Mouse (Mus musculus) CH12.LX (cell line): ENCODE measurements at regions not wholly inside any gene's neighbourhood (a gene's known extent, or its start where the extent isn't known, plus 50 kb on each side); places are given as distances from the start of the nearest gene placed in this dataset.

ENCODE experiments used
- DNase-seq: peaks from one replicate; pipeline ENCODE4 v3.0.0-alpha.2; 2013; ENCODE audit errors: extremely low read depth
- H3K27ac ChIP-seq: 2 replicates; pipeline ENCODE4 v1.5.1; 2012; ENCODE audit warnings: low read depth, mild to moderate bottlenecking, control low read depth, moderate library complexity; ENCODE audit not compliant: insufficient read depth
- H3K27me3 ChIP-seq: replicated peaks from 2 replicates; pipeline ENCODE3; 2012; ENCODE audit warnings: inconsistent platforms
- H3K36me3 ChIP-seq, 2 experiments: replicated peaks in 1 of 2; 2 replicates each; pipeline versions ENCODE3 to v1.6.1; 2012; ENCODE audit warnings: inconsistent platforms in 1 of 2, low read length in 1 of 2, mild to moderate bottlenecking in 1 of 2, mixed read lengths in 1 of 2, moderate library complexity in 1 of 2; ENCODE audit not compliant: control insufficient read depth in 1 of 2, insufficient read depth in 1 of 2
- H3K4me1 ChIP-seq, 2 experiments: 2 replicates each; pipeline ENCODE4 v1.6.1; 2012; ENCODE audit warnings: inconsistent platforms in 1 of 2, moderate library complexity in 1 of 2; ENCODE audit not compliant: insufficient read depth in 2 of 2, control insufficient read depth in 1 of 2
- H3K4me2 ChIP-seq: 2 replicates; pipeline ENCODE4 v1.6.1; 2012; ENCODE audit warnings: low read depth, mild to moderate bottlenecking, control low read depth; ENCODE audit not compliant: poor library complexity, insufficient read depth, severe bottlenecking
- H3K4me3 ChIP-seq, 3 experiments: fragments of 150-350 bp in 1 of 3; sonication (generic) in 1 of 3; replicated peaks in 1 of 3; 2 replicates each; pipeline versions ENCODE3 to v1.5.1; 2011 to 2012; ENCODE audit warnings: low read depth in 2 of 3, low read length in 2 of 3, mild to moderate bottlenecking in 2 of 3, moderate library complexity in 2 of 3, control low read depth in 1 of 3, improper control_type of control experiment in 1 of 3, inconsistent platforms in 1 of 3, mixed read lengths in 1 of 3; ENCODE audit not compliant: poor library complexity in 1 of 3
- H3K79me2 ChIP-seq: replicated peaks from 2 replicates; pipeline ENCODE4 v1.6.1; 2012; ENCODE audit warnings: mild to moderate bottlenecking, moderate library complexity; ENCODE audit not compliant: control insufficient read depth, poor library complexity, insufficient read depth, severe bottlenecking; ENCODE audit errors: extremely low read depth
- H3K9ac ChIP-seq: 2 replicates; pipeline ENCODE4 v1.6.1; 2012; ENCODE audit warnings: low read depth, mild to moderate bottlenecking, control low read depth, moderate library complexity; ENCODE audit not compliant: insufficient read depth
- H3K9me3 ChIP-seq: replicated peaks from 2 replicates; pipeline ENCODE3; 2012; ENCODE audit warnings: low read length, inconsistent platforms, mixed read lengths
- BHLHE40 ChIP-seq: IDR thresholded peaks from 2 replicates; pipeline ENCODE4 v1.6.1; 2011; ENCODE audit warnings: mild to moderate bottlenecking, low read depth, low read length, improper control_type of control experiment
- CHD2 ChIP-seq: IDR thresholded peaks from 2 replicates; pipeline ENCODE4 v1.6.1; 2011; ENCODE audit warnings: low read length, improper control_type of control experiment
- CTCF ChIP-seq, 2 experiments: IDR thresholded peaks in 1 of 2; conservative IDR thresholded peaks in 1 of 2; 2 replicates each; pipeline ENCODE4 v1.5.1; 2011 to 2012; ENCODE audit warnings: low read depth in 2 of 2, low read length in 2 of 2, improper control_type of control experiment in 1 of 2, inconsistent platforms in 1 of 2, mild to moderate bottlenecking in 1 of 2, moderate library complexity in 1 of 2
- E2F4 ChIP-seq: IDR thresholded peaks from 2 replicates; pipeline ENCODE4 v1.6.1; 2011; ENCODE audit warnings: low read depth, low read length, improper control_type of control experiment; ENCODE audit not compliant: insufficient replicate concordance
- ELF1 ChIP-seq: IDR thresholded peaks from 2 replicates; pipeline ENCODE4 v1.6.1; 2014; ENCODE audit warnings: low read depth, mild to moderate bottlenecking, inconsistent platforms, low read length, improper control_type of control experiment
- EP300 ChIP-seq: IDR thresholded peaks from 2 replicates; pipeline ENCODE4 v1.6.1; 2011; ENCODE audit warnings: low read length, improper control_type of control experiment
- GABPA ChIP-seq: IDR thresholded peaks from 2 replicates; pipeline ENCODE4 v1.6.1; 2012; ENCODE audit warnings: low read depth, low read length, improper control_type of control experiment, inconsistent platforms; ENCODE audit not compliant: insufficient replicate concordance
- HCFC1 ChIP-seq: IDR thresholded peaks from 2 replicates; pipeline ENCODE4 v1.6.1; 2012; ENCODE audit warnings: low read depth, mild to moderate bottlenecking, inconsistent platforms, low read length, improper control_type of control experiment
- IRF4 ChIP-seq: IDR thresholded peaks from 2 replicates; pipeline ENCODE4 v1.6.1; 2014; ENCODE audit warnings: low read depth, mild to moderate bottlenecking, inconsistent platforms, low read length, improper control_type of control experiment
- JUN ChIP-seq: IDR thresholded peaks from 2 replicates; pipeline ENCODE4 v1.6.1; 2011; ENCODE audit warnings: low read depth, mild to moderate bottlenecking, low read length, improper control_type of control experiment, moderate library complexity; ENCODE audit not compliant: insufficient read depth
- MAFK ChIP-seq: IDR thresholded peaks from 2 replicates; pipeline ENCODE4 v1.6.1; 2011; ENCODE audit warnings: low read length, improper control_type of control experiment; ENCODE audit not compliant: insufficient replicate concordance
- MAX ChIP-seq: IDR thresholded peaks from 2 replicates; pipeline ENCODE4 v1.6.1; 2011; ENCODE audit warnings: low read length, improper control_type of control experiment
- MEF2A ChIP-seq: IDR thresholded peaks from 2 replicates; pipeline ENCODE4 v1.6.1; 2014; ENCODE audit warnings: low read depth, mild to moderate bottlenecking, inconsistent platforms, low read length, improper control_type of control experiment, borderline replicate concordance
- MXI1 ChIP-seq: IDR thresholded peaks from 2 replicates; pipeline ENCODE4 v1.6.1; 2011; ENCODE audit warnings: mild to moderate bottlenecking, low read depth, low read length, improper control_type of control experiment
- MYC ChIP-seq: IDR thresholded peaks from 2 replicates; pipeline ENCODE4 v1.6.1; 2011; ENCODE audit warnings: low read depth, mild to moderate bottlenecking, improper control_type of control experiment, low read length
- NELFE ChIP-seq: IDR thresholded peaks from 2 replicates; pipeline ENCODE4 v1.6.1; 2011; ENCODE audit warnings: low read depth, low read length, improper control_type of control experiment
- PAX5 ChIP-seq: IDR thresholded peaks from 2 replicates; pipeline ENCODE4 v1.6.1; 2012; ENCODE audit warnings: low read length, inconsistent platforms, mixed read lengths
- POLR2AphosphoS2 ChIP-seq: IDR thresholded peaks from 2 replicates; pipeline ENCODE4 v1.6.1; 2011; ENCODE audit warnings: low read depth, low read length, improper control_type of control experiment
- RAD21 ChIP-seq: IDR thresholded peaks from 2 replicates; pipeline ENCODE4 v1.6.1; 2011; ENCODE audit warnings: low read depth, mild to moderate bottlenecking, low read length, improper control_type of control experiment, moderate library complexity
- SIN3A ChIP-seq: IDR thresholded peaks from 2 replicates; pipeline ENCODE4 v1.6.1; 2012; ENCODE audit warnings: low read length, improper control_type of control experiment, inconsistent platforms
- SMC3 ChIP-seq: IDR thresholded peaks from 2 replicates; pipeline ENCODE4 v1.6.1; 2011; ENCODE audit warnings: low read depth, low read length, improper control_type of control experiment
- TBP ChIP-seq: conservative IDR thresholded peaks from 2 replicates; pipeline ENCODE4 v1.6.1; 2011; ENCODE audit warnings: low read depth, low read length, improper control_type of control experiment
- TCF12 ChIP-seq: IDR thresholded peaks from 2 replicates; pipeline ENCODE4 v1.6.1; 2014; ENCODE audit warnings: low read depth, mild to moderate bottlenecking, inconsistent platforms, low read length, improper control_type of control experiment
- UBTF ChIP-seq: IDR thresholded peaks from 2 replicates; pipeline ENCODE4 v1.6.1; 2012; ENCODE audit warnings: low read depth, mild to moderate bottlenecking, inconsistent platforms, low read length, improper control_type of control experiment, moderate library complexity
- USF2 ChIP-seq: conservative IDR thresholded peaks from 2 replicates; pipeline ENCODE4 v1.6.1; 2011; ENCODE audit warnings: low read depth, low read length, improper control_type of control experiment
- ZKSCAN1 ChIP-seq: IDR thresholded peaks from 2 replicates; pipeline ENCODE4 v1.6.1; 2012; ENCODE audit warnings: low read depth, inconsistent platforms, low read length, improper control_type of control experiment, borderline replicate concordance
- ZNF384 ChIP-seq: IDR thresholded peaks from 2 replicates; pipeline ENCODE4 v1.6.1; 2012; ENCODE audit warnings: low read depth, low read length, improper control_type of control experiment, inconsistent platforms
- dilution Hi-C: fragments of 300-500 bp; cut with MboI; formaldehyde crosslinking; loops from 2 replicates; pipeline ENCODE4 v1.14.3; 2020; ENCODE audit warnings: low sequenced_read_pairs; ENCODE audit not compliant: extremely low pct_unique_long_range_greater_than_20kb, extremely low pct_ligation_motif_present
- in situ Hi-C: fragments of 300-500 bp; cut with MboI; formaldehyde crosslinking; loops from 3 replicates; pipeline ENCODE4 v1.14.3; 2019; ENCODE audit warnings: low sequenced_read_pairs, low pct_ligation_motif_present, low pct_unique_long_range_greater_than_20kb, mixed read lengths

GRCm38 (mm10) chr12:77657878-77658277 lies 420.0 kb downstream of the Fut8 start:
- Histone ChIP-seq H3K79me2 (no peaks in the 10 kb centered on the region), H3K36me3 (no peaks in the 10 kb centered on the region), H3K9ac (no peak overlapping the region), H3K4me1 (peaks cover 3 to 5% of the 10 kb centered on the region in 2 experiments), H3K4me2 (no peak overlapping the region), H3K27me3 (no peaks in the 10 kb centered on the region), H3K9me3 (no peaks in the 10 kb centered on the region), H3K4me3 (no peak overlapping the region), H3K27ac (no peak overlapping the region)
- dilution Hi-C loops: no loop called here
- TF ChIP-seq USF2 (no peak), JUN (no peak), E2F4 (no peak), BHLHE40 (no peak), EP300 (no peak), CHD2 (no peak), MEF2A (no peak), GABPA (no peak), MXI1 (no peak), IRF4 (no peak), MAFK (no peak), TCF12 (no peak), MAX (no peak), PAX5 (no peak), UBTF (no peak), SMC3 (no peak), CTCF (conservative IDR thresholded peaks at IDR 0.05 in 1 of 2, IDR thresholded peaks at IDR 0.05 in 1 of 2; ENCODE audit: low read depth in 2 of 2, low read length in 2 of 2) (no peak), POLR2AphosphoS2 (no peak), ELF1 (no peak)
- in situ Hi-C loops: loop anchor here (25.0 kb wide), 1 partner anchor 421 kb away; the partner anchor contains the start of gene Fut8
- no peak for DNase-seq

- dilution Hi-C loops: no loop called here
- no peaks in the 10 kb centered on the region for H3K36me3 ChIP-seq
- no peak for DNase-seq
- no peaks in the 10 kb centered on the region for H3K79me2 ChIP-seq
- H3K27me3 ChIP-seq: no peaks in the 10 kb centered on the region
- H3K4me1 ChIP-seq: peaks cover 3 to 20% of the 10 kb centered on the region in 2 experiments
- H3K9me3 ChIP-seq: no peaks in the 10 kb centered on the region
- no peak for TF ChIP-seq GABPA
- TF ChIP-seq CHD2: no peak
- no peak for TF ChIP-seq USF2
- TF ChIP-seq RAD21: no peak
- TF ChIP-seq ZKSCAN1: no peak
- no peak for TF ChIP-seq EP300
- no peak for TF ChIP-seq MXI1
- TF ChIP-seq ZNF384: no peak
- TF ChIP-seq HCFC1: no peak
- no peak for TF ChIP-seq TBP
- TF ChIP-seq MYC: no peak
- TF ChIP-seq SIN3A: no peak
- TF ChIP-seq NELFE: no peak
- TF ChIP-seq, all 38 proteins: peak for 0
- H3K4me2 ChIP-seq: no peak overlapping the region
- no peak overlapping the region for H3K27ac ChIP-seq
- no peak overlapping the region for H3K9ac ChIP-seq
- H3K4me3 ChIP-seq: no peak overlapping the region
- in situ Hi-C loops: loop anchor here (25.0 kb wide), 1 partner anchor 426 kb away; the partner anchor contains the start of gene Fut8
Measured at GRCm38 (mm10) chr12:77663180-77663579, 425.3 kb downstream of the Fut8 start.
